Mouse (Mus musculus) myocyte (in vitro differentiated cells): ENCODE data around the gene 1700008O03Rik. TPM values are rescaled to one million over a fixed set of nuclear protein-coding genes. Genes with fewer than 3 reads are reported as not detected.

ENCODE experiments used
- H3K27me3 ChIP-seq: one replicate; pipeline ENCODE4 v1.6.1; 2011; ENCODE audit not compliant: control insufficient read depth, insufficient read depth, insufficient read length
- H3K36me3 ChIP-seq: one replicate; pipeline ENCODE4 v1.6.1; 2011; ENCODE audit not compliant: control insufficient read depth, insufficient read depth
- H3K4me2 ChIP-seq: one replicate; pipeline ENCODE4 v1.6.1; 2011; ENCODE audit warnings: low read depth, control low read depth
- H3K4me3 ChIP-seq: one replicate; pipeline ENCODE4 v1.5.1; 2011; ENCODE audit warnings: mild to moderate bottlenecking, control low read depth, moderate library complexity
- H3K79me2 ChIP-seq: one replicate; pipeline ENCODE4 v1.6.1; 2011; ENCODE audit not compliant: control insufficient read depth, insufficient read depth
- H3ac ChIP-seq: one replicate; pipeline ENCODE4 v1.6.1; 2011; ENCODE audit not compliant: control insufficient read depth, insufficient read length
- CEBPB ChIP-seq: IDR thresholded peaks from 2 replicates; pipeline ENCODE4 v1.6.1; 2011; ENCODE audit warnings: mild to moderate bottlenecking, moderate library complexity; ENCODE audit not compliant: poor library complexity, insufficient read depth, severe bottlenecking
- E2F4 ChIP-seq: IDR thresholded peaks from one replicate; pipeline ENCODE4 v1.6.1; 2011; ENCODE audit warnings: mild to moderate bottlenecking, control low read depth, moderate library complexity; ENCODE audit not compliant: insufficient read depth
- MAX ChIP-seq: IDR thresholded peaks from one replicate; pipeline ENCODE4 v1.6.1; 2011; ENCODE audit warnings: low read depth, mild to moderate bottlenecking, control low read depth
- MYOD1 ChIP-seq, 3 experiments: IDR thresholded peaks; one replicate each; pipeline ENCODE4 v1.6.1; 2011; ENCODE audit warnings: control low read depth in 2 of 3, low read depth in 2 of 3, mild to moderate bottlenecking in 2 of 3, moderate library complexity in 1 of 3; ENCODE audit not compliant: insufficient read length in 2 of 3, control insufficient read depth in 1 of 3
- MYOG ChIP-seq, 3 experiments: IDR thresholded peaks; one replicate each; pipeline ENCODE4 v1.6.1; 2011; ENCODE audit warnings: control low read depth in 2 of 3, low read depth in 2 of 3, mild to moderate bottlenecking in 2 of 3; ENCODE audit not compliant: insufficient read length in 2 of 3, control insufficient read depth in 1 of 3, insufficient read depth in 1 of 3
- POLR2A ChIP-seq: IDR thresholded peaks from one replicate; pipeline ENCODE4 v1.6.1; 2011; ENCODE audit warnings: low read depth, mild to moderate bottlenecking, control low read depth, moderate library complexity; ENCODE audit not compliant: insufficient read length
- POLR2AphosphoS2 ChIP-seq: IDR thresholded peaks from one replicate; pipeline ENCODE4 v1.6.1; 2011; ENCODE audit warnings: low read depth, control low read depth; ENCODE audit not compliant: insufficient read length
- REST ChIP-seq: IDR thresholded peaks from one replicate; pipeline ENCODE4 v1.6.1; 2011; ENCODE audit warnings: mild to moderate bottlenecking, control low read depth, moderate library complexity; ENCODE audit not compliant: insufficient read depth, insufficient read length
- SRF ChIP-seq: IDR thresholded peaks from one replicate; pipeline ENCODE4 v1.6.1; 2011; ENCODE audit warnings: low read depth; ENCODE audit not compliant: control insufficient read depth, insufficient read length
- TCF12 ChIP-seq: IDR thresholded peaks from one replicate; pipeline ENCODE4 v1.6.1; 2011; ENCODE audit warnings: mild to moderate bottlenecking, control low read depth; ENCODE audit not compliant: poor library complexity, insufficient read depth, severe bottlenecking
- TCF3 ChIP-seq: IDR thresholded peaks from one replicate; pipeline ENCODE4 v1.6.1; 2011; ENCODE audit warnings: low read depth, control low read depth; ENCODE audit not compliant: insufficient read length
- USF1 ChIP-seq: IDR thresholded peaks from one replicate; pipeline ENCODE4 v1.6.1; 2011; ENCODE audit warnings: low read depth, mild to moderate bottlenecking, control low read depth, moderate library complexity
- polyA plus RNA-seq: library from polyadenylated mRNA; unstranded; fragments of >200 nt; fragmentation: generic; extraction: Trizol; gene quantifications from one replicate; pipeline ENCODE4 v1.2.1, GENCODE M21; 2012; ENCODE audit warnings: missing spikeins

1700008O03Rik gene
- polyA plus RNA-seq, 1 experiment: not detected

DNA sequence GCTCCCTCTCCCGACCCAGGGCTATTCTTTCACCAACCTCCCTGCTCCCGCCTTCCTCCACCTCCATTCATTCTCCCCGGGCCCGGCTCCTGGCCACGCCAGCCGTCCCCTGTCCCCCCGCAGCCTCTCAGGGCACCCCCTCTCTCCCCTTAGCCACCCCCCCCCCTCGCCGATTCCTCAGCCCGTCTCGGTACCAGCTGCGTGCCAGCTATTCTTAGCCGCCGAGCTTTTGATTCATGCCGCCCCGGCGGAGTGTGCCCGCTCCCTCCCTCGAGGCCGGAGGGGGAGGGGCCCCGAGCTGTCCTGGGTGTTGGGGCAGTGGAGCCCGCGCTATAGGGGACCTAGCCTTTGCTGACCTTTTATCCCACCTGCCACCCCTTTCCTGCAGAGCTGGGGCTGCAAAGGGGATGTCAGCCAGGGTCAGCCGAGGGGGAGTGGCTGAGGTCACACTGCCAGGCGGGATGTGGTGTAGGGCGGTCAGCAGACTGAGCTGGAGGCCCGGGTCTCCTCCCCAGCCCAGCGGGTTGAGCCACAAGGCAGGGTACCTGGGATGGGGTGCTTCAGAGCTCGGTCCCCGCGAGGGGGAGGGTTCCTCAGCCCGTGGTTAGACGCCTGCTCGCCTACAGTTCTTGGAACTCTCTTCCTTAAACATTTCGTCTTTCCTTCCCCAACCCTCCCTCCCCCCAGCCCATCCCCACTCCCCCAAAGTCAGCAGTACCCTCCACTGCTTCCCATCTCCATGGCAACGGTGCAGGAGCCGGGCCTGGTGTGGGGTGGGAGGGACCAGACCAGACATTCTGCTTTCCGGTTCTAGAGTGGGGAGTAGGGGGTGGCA lies 74.5 kb downstream of the 1700008O03Rik start:
- peak overlapping the region; percentile 60 for H3K4me2 ChIP-seq
- no peak overlapping the region for H3K4me3 ChIP-seq
- H3K27me3 ChIP-seq: peaks cover 72% of the 10 kb centered on the region
- H3ac ChIP-seq: no peak overlapping the region
- H3K79me2 ChIP-seq: no peaks in the 10 kb centered on the region
- no peak for TF ChIP-seq TCF3
- TF ChIP-seq TCF12: no peak
- TF ChIP-seq POLR2AphosphoS2: no peak
- TF ChIP-seq CEBPB: no peak
- no peak for TF ChIP-seq SRF
- no peak for TF ChIP-seq POLR2A
- TF ChIP-seq E2F4: no peak
- TF ChIP-seq MYOG (IDR thresholded peaks at IDR 0.05; ENCODE audit: control insufficient read depth in 1 of 3, insufficient read depth in 1 of 3, insufficient read length in 2 of 3, low read depth in 2 of 3): peak in 1 of 3 experiments; percentile 16
- TF ChIP-seq REST: no peak
- H3K36me3 ChIP-seq: no peaks in the 10 kb centered on the region

GRCm38 (mm10) chr7:44310285-44310877 lies 75.2 kb downstream of the 1700008O03Rik start:
- Histone ChIP-seq H3K36me3 (no peaks in the 10 kb centered on the region), H3K4me2 (peak overlapping the region; percentile 60), H3K27me3 (peaks cover 65% of the 10 kb centered on the region), H3K79me2 (no peaks in the 10 kb centered on the region), H3ac (no peak overlapping the region), H3K4me3 (no peak overlapping the region)
- TF ChIP-seq MAX (no peak), CEBPB (no peak), MYOD1 (IDR thresholded peaks at IDR 0.05; ENCODE audit: control insufficient read depth in 1 of 3, insufficient read length in 2 of 3, low read depth in 2 of 3) (no peak), TCF12 (no peak), USF1 (no peak), MYOG (IDR thresholded peaks at IDR 0.05; ENCODE audit: control insufficient read depth in 1 of 3, insufficient read depth in 1 of 3, insufficient read length in 2 of 3, low read depth in 2 of 3) (no peak), POLR2AphosphoS2 (no peak), POLR2A (no peak), SRF (no peak)

Other genes with a start within 250 kb of the 1700008O03Rik start
- not detected for gene Klk1b16, start 249.1 kb downstream of the 1700008O03Rik start, polyA plus RNA-seq
- not detected for gene Klk1b24, start 197.6 kb downstream of the 1700008O03Rik start, polyA plus RNA-seq
- gene Klk1b3, start 187.6 kb downstream of the 1700008O03Rik start, polyA plus RNA-seq: not detected
- gene Klk1b4, start 178.4 kb downstream of the 1700008O03Rik start, polyA plus RNA-seq: not detected
- gene Klk1b5, start 169.9 kb downstream of the 1700008O03Rik start, polyA plus RNA-seq: not detected
- not detected for gene Klk1, start 160.5 kb downstream of the 1700008O03Rik start, polyA plus RNA-seq
- not detected for gene Gm36864, start 149.6 kb downstream of the 1700008O03Rik start, polyA plus RNA-seq
- gene 1700028J19Rik, start 139.1 kb downstream of the 1700008O03Rik start, polyA plus RNA-seq: 0.62 TPM
- 40.9 TPM for gene 2410002F23Rik, start 139.1 kb downstream of the 1700008O03Rik start, polyA plus RNA-seq
- gene Acp4, start 128.4 kb downstream of the 1700008O03Rik start, polyA plus RNA-seq: 0.06 TPM
- gene Gm15517, start 124.4 kb downstream of the 1700008O03Rik start, polyA plus RNA-seq: not detected
- 0.60 TPM for gene Clec11a, start 78.9 kb downstream of the 1700008O03Rik start, polyA plus RNA-seq
- 0.10 TPM for gene Shank1, start 75.6 kb downstream of the 1700008O03Rik start, polyA plus RNA-seq
- not detected for gene Syt3, start 1.7 kb downstream of the 1700008O03Rik start, polyA plus RNA-seq
- not detected for gene Lrrc4b, start 43.2 kb upstream of the 1700008O03Rik start, polyA plus RNA-seq
- not detected for gene Aspdh, start 79.6 kb upstream of the 1700008O03Rik start, polyA plus RNA-seq
- gene Josd2, start 82.2 kb upstream of the 1700008O03Rik start, polyA plus RNA-seq: 233 TPM
- gene Emc10, start 110.7 kb upstream of the 1700008O03Rik start, polyA plus RNA-seq: 98.2 TPM
- 1.7 TPM for gene Fam71e1, start 110.8 kb upstream of the 1700008O03Rik start, polyA plus RNA-seq
- gene Mybpc2, start 138.8 kb upstream of the 1700008O03Rik start, polyA plus RNA-seq: 4.7 TPM
- gene Spib, start 146.3 kb upstream of the 1700008O03Rik start, polyA plus RNA-seq: 0.05 TPM
- gene Pold1, start 163.0 kb upstream of the 1700008O03Rik start, polyA plus RNA-seq: 23.9 TPM
- gene Nr1h2, start 168.1 kb upstream of the 1700008O03Rik start, polyA plus RNA-seq: 94.7 TPM
- gene Napsa, start 186.6 kb upstream of the 1700008O03Rik start, polyA plus RNA-seq: not detected
- 0.92 TPM for gene Kcnc3, start 204.8 kb upstream of the 1700008O03Rik start, polyA plus RNA-seq